ENCODE assay signal across 16 mouse cellular contexts in the genomic region with DNA sequence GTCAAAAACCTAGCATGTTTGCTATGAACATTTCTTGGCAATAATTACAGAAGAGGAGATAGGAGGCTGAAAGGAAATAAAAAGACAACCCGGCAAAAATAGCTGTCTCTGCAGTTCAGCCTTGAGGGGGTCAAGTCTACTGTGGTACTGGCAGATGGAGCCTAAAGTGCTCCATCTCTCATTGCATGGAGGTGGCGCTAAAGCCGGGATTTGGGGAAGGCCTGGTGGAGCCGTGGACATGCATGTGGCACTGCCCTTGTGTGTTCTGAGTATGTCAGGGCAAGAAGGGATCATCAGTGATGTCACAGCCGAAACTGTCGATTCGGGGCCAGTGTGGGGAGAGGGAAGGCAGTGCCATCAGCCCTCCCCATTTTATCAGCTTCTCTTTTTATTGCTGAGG.
A peak's percentile ranks its signal among the peaks of the same experiment; 100 is the strongest.
DNase-seq lines count a peak whose midpoint lies in the region; TF ChIP-seq lines count a peak whose summit lies in the region.
"Had no signal": no experiment of that assay in that cellular context is flagged by ENCODE, and none has a peak within 500 bp of the region (broad histone marks: within the 10 kb centered on the region; RNA-seq: fewer than 3 reads in every experiment).

No protein-coding gene starts in this region.

- H3K27ac ChIP-seq in layer of hippocampus, adult 2 months = no peak overlapping the region
- H3K27ac ChIP-seq: embryonic facial prominence, embryonic 13.5 days; embryonic facial prominence, embryonic 15.5 days; forebrain, embryonic 10.5 days; forebrain, embryonic 12.5 days had no signal

- no peak overlapping the region for H3K4me3 ChIP-seq in layer of hippocampus, adult 2 months
- H3K4me3 ChIP-seq: embryonic facial prominence, embryonic 13.5 days; embryonic facial prominence, embryonic 15.5 days; erythroblast, embryonic 14.5 days; forebrain, embryonic 10.5 days; forebrain, embryonic 12.5 days had no signal

- peak; percentile 42 for TF ChIP-seq CTCF in layer of hippocampus, adult 2 months (conservative IDR thresholded peaks at IDR 0.05)

- peak; percentile 53 to 64 for DNase-seq in cerebellum, postnatal 14 days
- no peak for DNase-seq in cerebellum, postnatal 4 days (ENCODE audit: low spot score in 2 of 2)
- no peak for DNase-seq in layer of hippocampus, adult 2 months (ENCODE audit: low spot score in 2 of 2)
- no peak for DNase-seq in layer of hippocampus, adult 8-10 months (ENCODE audit: low spot score in 2 of 2)
- DNase-seq: adrenal gland, adult 2 months; adrenal gland, postnatal 10 days; adrenal gland, postnatal 25 days; cerebellum, adult 11 months; cerebellum, adult 2 months; cerebellum, adult 9-10 months; embryo, embryonic 11 days had no signal

Comparison
In these comparisons a context has a peak if more than half of its experiments do, and no peak if none do; other contexts are left out.
1. DNase-seq: peak in cerebellum, postnatal 14 days (2 of 2); none in cerebellum, postnatal 4 days (0 of 2), layer of hippocampus, adult 2 months (0 of 2) and layer of hippocampus, adult 8-10 months (0 of 2).